Mouse (Mus musculus) lung, postnatal 0 days (tissue): ENCODE measurements around the gene Tlk1. TPM values are rescaled to one million over a fixed set of nuclear protein-coding genes. Genes with fewer than 3 reads are reported as not detected.

ENCODE experiments used
- ATAC-seq: fragments of 200-750 bp; cut with Nextera tagmentation; 2 replicates; pipeline ENCODE4 v1.8.0; 2017; ENCODE audit warnings: moderate library complexity
- DNase-seq: peaks from one replicate; pipeline ENCODE4 v3.0.0-alpha.2; 2016; ENCODE audit warnings: low spot score
- H3K27ac ChIP-seq: fragments of 300-500 bp; sonication (generic); 2 replicates; pipeline ENCODE4 v1.5.1; 2014; ENCODE audit warnings: antibody characterized with exemption, mild to moderate bottlenecking, low read length, mixed read lengths
- H3K27me3 ChIP-seq: fragments of 300-500 bp; sonication (generic); replicated peaks from 2 replicates; pipeline ENCODE4 v1.6.1; 2014; ENCODE audit warnings: low read length, mixed read lengths; ENCODE audit not compliant: insufficient read depth
- H3K36me3 ChIP-seq: fragments of 300-500 bp; sonication (generic); 2 replicates; pipeline ENCODE4 v1.6.1; 2014; ENCODE audit warnings: low read length, mixed read lengths; ENCODE audit not compliant: insufficient read depth
- H3K4me1 ChIP-seq: fragments of 300-500 bp; sonication (generic); 2 replicates; pipeline ENCODE4 v1.6.1; 2014; ENCODE audit warnings: antibody characterized with exemption, low read depth, low read length, mixed read lengths; ENCODE audit not compliant: insufficient read depth
- H3K4me2 ChIP-seq: fragments of 300-500 bp; sonication (generic); replicated peaks from 2 replicates; pipeline ENCODE4 v1.6.1; 2014; ENCODE audit warnings: low read depth, mild to moderate bottlenecking, low read length, moderate library complexity, mixed read lengths
- H3K4me3 ChIP-seq: fragments of 300-500 bp; sonication (generic); 2 replicates; pipeline ENCODE4 v1.5.1; 2014; ENCODE audit warnings: low read depth, low read length
- H3K9ac ChIP-seq: fragments of 300-500 bp; sonication (generic); replicated peaks from 2 replicates; pipeline ENCODE4 v1.6.1; 2014; ENCODE audit warnings: low read depth, mild to moderate bottlenecking
- H3K9me3 ChIP-seq: fragments of 300-500 bp; sonication (generic); 2 replicates; pipeline ENCODE4 v1.6.1; 2016; ENCODE audit warnings: low read length, mixed read lengths
- CTCF ChIP-seq: IDR thresholded peaks from 2 replicates; pipeline ENCODE4 v1.5.1; 2016; ENCODE audit warnings: antibody characterized with exemption, mild to moderate bottlenecking
- EP300 ChIP-seq: IDR thresholded peaks from 2 replicates; pipeline ENCODE4 v1.6.1; 2016; ENCODE audit warnings: antibody characterized with exemption, mild to moderate bottlenecking, control low read depth
- WGBS: fragments of 180-500 bp; shearing (Covaris S2); extraction: QIAGEN DNeasy Blood & Tissue Kit; methylation state at CpG from one replicate; pipeline ENCODE4 v1.1.7; 2014; 5-methylcytosine and 5-hydroxymethylcytosine counted together
- polyA plus RNA-seq: library from polyadenylated mRNA; unstranded; fragments of >200 nt; fragmentation: Nextera tagmentation; extraction: Ambion mirVana; gene quantifications from 2 replicates; pipeline ENCODE4 v1.2.1, GENCODE M21; 2015

The Tlk1 gene
- polyA plus RNA-seq, 1 experiment from 2014 or later = 23.7 TPM

- TF ChIP-seq EP300 (no peak), CTCF (no peak)
- Histone ChIP-seq H3K9me3 (no peaks in the 10 kb centered on the region), H3K4me3 (no peak overlapping the region), H3K27me3 (no peaks in the 10 kb centered on the region), H3K9ac (no peak overlapping the region), H3K4me2 (no peak overlapping the region), H3K27ac (no peak overlapping the region), H3K36me3 (no peaks in the 10 kb centered on the region), H3K4me1 (no peaks in the 10 kb centered on the region)
- ATAC-seq (no peak), DNase-seq (no peak)
- whole genome bisulfite sequencing = 48% methylated on average over 9 of the region's 9 CpGs
Observed at GRCm38 (mm10) chr2:70835641-70836305, 10.2 kb upstream of the Tlk1 start.

- H3K9ac ChIP-seq = no peak overlapping the region
- H3K9me3 ChIP-seq = no peaks in the 10 kb centered on the region
- no peak overlapping the region for H3K4me2 ChIP-seq
- WGBS = 65% methylated on average over 2 of the region's 2 CpGs
- no peak overlapping the region for H3K4me3 ChIP-seq
- H3K27ac ChIP-seq = no peak overlapping the region
- ATAC-seq (no peak), DNase-seq (no peak)
- H3K4me1 ChIP-seq = no peaks in the 10 kb centered on the region
- TF ChIP-seq EP300 (no peak), CTCF (no peak)
- no peaks in the 10 kb centered on the region for H3K36me3 ChIP-seq
- no peaks in the 10 kb centered on the region for H3K27me3 ChIP-seq
Observed at GRCm38 (mm10) chr2:70835209-70835608, 9.7 kb upstream of the Tlk1 start.

- TF ChIP-seq EP300 = no peak
- no peak for TF ChIP-seq CTCF
- Histone ChIP-seq H3K9ac (no peak overlapping the region), H3K27me3 (no peaks in the 10 kb centered on the region), H3K27ac (no peak overlapping the region), H3K9me3 (no peaks in the 10 kb centered on the region), H3K4me3 (no peak overlapping the region), H3K4me1 (no peaks in the 10 kb centered on the region), H3K4me2 (no peak overlapping the region), H3K36me3 (no peaks in the 10 kb centered on the region)
- DNase-seq (no peak), ATAC-seq (no peak)
- WGBS = 53% methylated on average over 1 of the region's 1 CpGs
Observed at GRCm38 (mm10) chr2:70833261-70833660, 7.7 kb upstream of the Tlk1 start.

- Histone ChIP-seq H3K27me3 (no peaks in the 10 kb centered on the region), H3K4me1 (no peaks in the 10 kb centered on the region), H3K9me3 (no peaks in the 10 kb centered on the region), H3K4me2 (no peak overlapping the region), H3K27ac (no peak overlapping the region), H3K4me3 (no peak overlapping the region), H3K36me3 (no peaks in the 10 kb centered on the region), H3K9ac (no peak overlapping the region)
- no peak for TF ChIP-seq EP300
- TF ChIP-seq CTCF = no peak
- 79% methylated on average over 10 of the region's 10 CpGs for WGBS
- no peak for DNase-seq
- no peak for ATAC-seq
Observed at GRCm38 (mm10) chr2:70831709-70832350, 6.3 kb upstream of the Tlk1 start.

- H3K4me2 ChIP-seq = no peak overlapping the region
- ATAC-seq = no peak
- H3K4me3 ChIP-seq = no peak overlapping the region
- H3K9me3 ChIP-seq = no peaks in the 10 kb centered on the region
- no peak for TF ChIP-seq CTCF
- TF ChIP-seq EP300 = no peak
- no peaks in the 10 kb centered on the region for H3K4me1 ChIP-seq
- H3K27me3 ChIP-seq = no peaks in the 10 kb centered on the region
- H3K27ac ChIP-seq = no peak overlapping the region
- no peaks in the 10 kb centered on the region for H3K36me3 ChIP-seq
- no peak for DNase-seq
- 49% methylated on average over 2 of the region's 2 CpGs for WGBS
- no peak overlapping the region for H3K9ac ChIP-seq
Observed at GRCm38 (mm10) chr2:70830683-70831082, 5.2 kb upstream of the Tlk1 start.

- Histone ChIP-seq H3K27me3 (no peaks in the 10 kb centered on the region), H3K27ac (no peak overlapping the region), H3K36me3 (no peaks in the 10 kb centered on the region), H3K4me3 (no peak overlapping the region), H3K4me1 (no peaks in the 10 kb centered on the region), H3K4me2 (no peak overlapping the region), H3K9me3 (no peaks in the 10 kb centered on the region), H3K9ac (no peak overlapping the region)
- ATAC-seq (no peak), DNase-seq (no peak)
- WGBS = 84% methylated on average over 5 of the region's 5 CpGs
- TF ChIP-seq CTCF (no peak), EP300 (no peak)
Observed at GRCm38 (mm10) chr2:70829946-70830610, 4.5 kb upstream of the Tlk1 start.
